Mouse (Mus musculus) ES-Bruce4 (cell line): ENCODE data around the gene Myh1.

Source experiments
- CTCF ChIP-seq: IDR thresholded peaks from one replicate; pipeline ENCODE4 v1.8.1; 2011; ENCODE audit warnings: low read depth, low read length
- EP300 ChIP-seq: IDR thresholded peaks from 2 replicates; pipeline ENCODE4 v1.6.1; 2011; ENCODE audit warnings: low read depth, low read length; ENCODE audit not compliant: insufficient read depth
- POLR2A ChIP-seq: IDR thresholded peaks from one replicate; pipeline ENCODE4 v1.8.1; 2011; ENCODE audit warnings: low read length; ENCODE audit not compliant: insufficient read depth

DNA sequence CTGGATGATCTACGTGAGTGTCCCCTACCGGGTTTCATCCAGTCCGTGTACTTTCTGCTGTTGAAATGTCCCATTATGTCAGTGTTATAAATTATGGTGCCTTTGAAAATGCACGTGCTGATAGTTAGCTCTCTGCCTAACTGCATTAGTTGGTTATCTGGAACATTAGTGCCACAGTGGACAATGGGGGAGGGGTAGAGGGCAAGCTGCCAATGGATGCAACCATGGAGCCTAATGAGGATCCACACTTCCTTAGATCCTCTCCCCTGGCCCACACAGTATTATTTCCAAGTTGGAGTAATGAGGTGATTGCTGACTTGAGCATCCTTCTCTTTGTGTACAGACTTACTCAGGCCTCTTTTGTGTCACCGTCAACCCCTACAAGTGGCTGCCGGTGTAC lies 41.2 kb downstream of the Myh1 start:
- TF ChIP-seq POLR2A (no peak), EP300 (no peak), CTCF (no peak)
